Mouse (Mus musculus) layer of hippocampus, postnatal 36 days (tissue): ENCODE data around the gene Slc46a1. TPM values are rescaled to one million over a fixed set of nuclear protein-coding genes. Genes with fewer than 3 reads are reported as not detected.

Experiments
- DNase-seq, 2 experiments: peaks; one replicate each; pipeline ENCODE4 v3.0.0; 2022
- total RNA-seq, 2 experiments: library from RNA; stranded (reverse); gene quantifications; 2 replicates each; pipeline ENCODE4 v1.2.3; 2021

Gene Slc46a1
- total RNA-seq, 2 experiments from 2014 or later, result 9.5 to 11.3 TPM

DNA sequence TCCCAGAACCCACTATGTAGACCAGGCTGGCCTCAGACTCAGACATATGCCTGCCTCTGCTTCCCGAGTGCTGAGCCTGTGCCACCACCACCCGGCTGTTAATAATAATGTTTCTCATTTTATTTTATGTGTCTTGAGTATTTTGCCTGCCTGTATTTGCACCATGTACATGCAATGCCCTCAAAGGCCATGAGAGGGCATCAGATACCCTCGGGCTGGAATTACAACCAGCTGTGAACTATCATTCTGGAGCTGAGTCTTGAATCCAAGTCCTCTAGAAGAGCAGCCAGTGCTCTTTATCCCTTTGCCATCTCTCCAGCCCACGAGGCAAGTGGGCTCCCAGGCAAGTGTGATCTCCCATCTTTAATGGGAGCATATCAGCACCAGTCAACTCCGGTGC, 10.2 kb upstream of the Slc46a1 start:
- DNase-seq, result no peak

DNA sequence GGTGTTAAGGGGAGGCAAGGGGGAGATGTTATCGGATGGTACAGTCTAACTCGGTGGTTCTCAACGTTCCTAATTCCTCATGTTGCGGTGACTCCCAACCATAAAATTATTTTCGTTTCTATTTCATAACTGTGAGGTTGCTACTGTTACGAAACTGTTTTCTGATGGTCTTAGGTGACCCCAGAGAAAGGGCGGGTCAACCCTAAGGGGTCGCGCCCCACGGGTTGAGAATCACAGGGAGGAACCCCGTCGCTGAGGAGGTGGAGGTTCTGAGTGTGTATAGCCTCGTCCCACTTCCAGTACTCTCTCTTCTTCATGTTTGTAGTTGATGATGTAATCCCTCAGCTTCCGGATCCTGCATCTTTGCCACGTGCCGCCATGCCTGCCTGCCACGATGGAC, 6.8 kb upstream of the Slc46a1 start:
- no peak for DNase-seq

GRCm38 (mm10) chr11:78461894-78462293, 3.6 kb upstream of the Slc46a1 start:
- DNase-seq, result no peak

DNA sequence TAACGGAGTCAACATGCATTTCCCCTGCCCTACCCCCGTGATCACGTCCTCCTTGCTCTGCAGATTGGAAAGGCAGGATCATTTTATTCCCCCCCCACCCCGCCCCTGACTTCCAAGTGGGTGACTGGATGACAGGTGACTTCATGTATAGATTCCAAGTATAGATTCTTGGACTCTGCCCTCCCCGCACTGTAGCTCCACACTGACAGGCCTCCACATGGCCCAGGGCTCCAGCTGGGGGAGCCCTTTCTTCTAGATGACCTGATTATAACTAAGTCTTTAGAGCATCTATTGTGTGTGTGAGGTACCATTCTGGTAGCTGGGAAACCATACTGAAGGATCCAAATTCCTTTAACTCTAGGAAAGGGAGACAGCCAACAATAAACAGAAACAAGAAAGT, 2.8 kb upstream of the Slc46a1 start:
- no peak for DNase-seq

GRCm38 (mm10) chr11:78463286-78464036, 2.0 kb upstream of the Slc46a1 start:
- no peak for DNase-seq

DNA sequence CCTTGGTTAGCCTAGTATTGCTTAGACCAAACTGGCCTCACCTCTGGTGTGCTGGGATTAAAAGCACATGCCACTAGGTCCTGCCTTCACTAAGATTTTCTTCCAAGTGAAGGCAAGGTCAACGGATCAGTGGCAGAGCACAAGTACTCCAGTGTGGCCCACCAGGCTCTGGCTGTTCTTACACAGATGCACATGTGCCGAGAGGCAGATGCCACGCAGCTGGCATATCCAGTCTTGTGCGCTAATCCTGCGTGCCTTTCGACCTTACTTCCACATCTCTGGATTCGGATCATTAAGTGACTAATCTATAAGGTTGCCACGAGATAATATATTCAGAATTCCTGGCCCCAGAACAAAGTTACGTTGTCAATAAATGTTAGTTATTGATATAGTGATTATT, 381 bp upstream of the Slc46a1 start:
- DNase-seq, result no peak

DNA sequence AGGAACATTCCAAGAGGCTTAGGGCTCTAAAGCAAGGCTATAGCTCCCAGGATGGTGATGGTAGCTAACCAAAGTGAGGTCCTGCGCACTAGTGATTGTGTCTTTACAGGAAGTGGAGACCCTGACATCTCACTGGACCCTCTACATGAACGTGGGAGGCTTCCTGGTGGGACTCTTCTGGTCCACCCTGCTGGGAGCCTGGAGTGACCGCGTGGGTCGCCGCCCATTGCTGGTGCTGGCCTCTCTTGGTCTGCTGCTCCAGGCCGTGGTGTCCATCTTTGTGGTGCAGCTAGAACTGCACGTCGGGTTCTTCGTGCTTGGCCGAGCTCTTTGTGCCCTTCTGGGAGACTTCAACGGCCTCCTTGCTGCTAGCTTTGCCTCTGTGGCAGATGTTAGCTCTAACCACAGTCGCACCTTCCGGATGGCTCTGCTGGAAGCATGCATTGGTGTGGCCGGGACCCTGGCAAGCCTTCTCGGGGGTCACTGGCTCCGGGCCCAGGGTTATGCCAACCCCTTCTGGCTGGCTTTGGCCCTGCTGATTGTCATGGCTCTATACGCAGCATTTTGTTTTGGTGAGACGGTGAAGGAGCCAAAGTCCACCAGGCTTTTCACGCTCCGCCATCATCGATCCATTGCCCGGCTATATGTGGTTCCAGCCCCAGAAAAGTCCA, 880 bp downstream of the Slc46a1 start:
- DNase-seq, result no peak

DNA sequence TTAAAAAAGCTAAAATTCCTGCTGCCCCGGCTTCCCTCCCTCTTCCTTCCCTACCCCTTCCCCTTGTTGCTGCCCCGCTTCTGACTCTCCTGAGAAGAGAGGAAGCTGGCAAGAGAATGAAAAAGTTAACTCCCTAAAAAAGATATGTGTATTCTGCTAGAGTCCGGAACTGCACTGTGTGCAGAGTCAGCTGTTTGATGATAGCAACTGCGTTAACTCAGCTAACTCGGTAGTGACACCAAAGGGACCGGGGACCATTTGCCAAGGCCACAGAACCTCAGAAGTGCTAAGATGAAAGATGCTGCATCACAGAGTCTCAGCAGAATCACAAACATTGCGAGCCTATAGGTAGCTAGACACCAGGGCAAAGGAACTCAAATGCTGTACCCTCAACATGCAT, 2.0 kb downstream of the Slc46a1 start:
- DNase-seq, result no peak

DNA sequence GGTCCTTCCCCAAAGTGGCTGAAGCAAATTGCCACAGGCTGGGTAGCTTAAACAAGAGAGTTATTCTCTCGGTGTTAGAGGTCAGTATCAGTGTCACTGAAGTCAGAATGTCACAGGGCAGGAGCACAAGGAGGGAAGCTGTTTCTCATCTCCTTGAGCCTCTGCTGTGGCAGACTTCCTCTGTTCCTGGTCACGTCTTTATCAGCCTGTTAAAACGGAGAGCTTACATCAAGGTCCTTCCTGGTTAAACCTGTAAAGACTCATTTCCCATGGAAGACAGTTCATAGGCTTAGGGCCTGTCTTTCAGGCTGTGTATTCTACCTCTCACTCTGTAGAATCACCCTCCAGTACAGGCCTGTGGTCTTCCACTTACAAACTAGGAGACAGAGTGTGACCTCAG, 2.4 kb downstream of the Slc46a1 start:
- no peak for DNase-seq

GRCm38 (mm10) chr11:78471326-78472103, 6.0 kb downstream of the Slc46a1 start:
- no peak for DNase-seq

- DNase-seq, result no peak
Measured at GRCm38 (mm10) chr11:78475289-78475688, 9.8 kb downstream of the Slc46a1 start.

DNA sequence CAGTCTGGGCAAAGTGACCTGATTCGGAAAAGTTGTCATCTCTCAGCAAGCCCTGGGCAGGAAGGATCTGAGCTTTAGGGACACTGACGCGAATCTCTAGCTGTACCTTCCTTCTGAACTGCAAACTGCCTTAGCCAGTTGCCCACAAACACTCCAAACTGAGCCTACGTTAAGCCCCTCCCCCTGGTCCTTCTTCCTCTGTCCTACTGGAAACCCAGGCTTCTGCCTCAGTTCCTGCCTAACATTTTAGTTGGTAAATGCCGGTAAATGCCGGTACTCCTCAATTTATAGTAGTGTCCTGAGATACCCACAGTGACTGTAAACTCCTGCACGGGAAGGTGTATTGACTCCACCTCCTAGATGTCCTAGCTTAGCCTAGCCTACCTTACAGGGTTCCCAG, 18.1 kb downstream of the Slc46a1 start:
- no peak for DNase-seq

DNA sequence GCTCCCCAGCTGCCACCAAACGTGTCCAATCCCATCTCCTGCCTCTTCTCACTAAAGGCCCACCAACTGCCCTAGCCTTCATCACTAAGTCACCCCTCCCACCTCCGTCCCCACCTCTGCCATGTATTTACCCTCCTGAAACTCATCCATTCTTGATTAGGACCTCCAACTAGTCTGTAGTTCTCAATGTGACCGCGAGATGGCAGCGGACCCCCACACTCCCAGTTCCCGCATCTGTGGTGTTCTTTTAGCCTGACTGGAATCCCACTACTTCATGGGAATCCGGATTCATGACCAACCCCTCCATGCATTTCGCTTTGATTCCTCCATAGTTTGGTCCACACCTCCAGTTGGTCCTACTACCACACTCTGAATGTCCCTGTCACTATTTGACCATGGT, 22.7 kb downstream of the Slc46a1 start:
- peak; percentile 75 to 77 for DNase-seq

GRCm38 (mm10) chr11:78490781-78491241, 25.3 kb downstream of the Slc46a1 start:
- peak; percentile 49 to 58 for DNase-seq

GRCm38 (mm10) chr11:78495904-78496303, 30.4 kb downstream of the Slc46a1 start:
- DNase-seq, result no peak

DNA sequence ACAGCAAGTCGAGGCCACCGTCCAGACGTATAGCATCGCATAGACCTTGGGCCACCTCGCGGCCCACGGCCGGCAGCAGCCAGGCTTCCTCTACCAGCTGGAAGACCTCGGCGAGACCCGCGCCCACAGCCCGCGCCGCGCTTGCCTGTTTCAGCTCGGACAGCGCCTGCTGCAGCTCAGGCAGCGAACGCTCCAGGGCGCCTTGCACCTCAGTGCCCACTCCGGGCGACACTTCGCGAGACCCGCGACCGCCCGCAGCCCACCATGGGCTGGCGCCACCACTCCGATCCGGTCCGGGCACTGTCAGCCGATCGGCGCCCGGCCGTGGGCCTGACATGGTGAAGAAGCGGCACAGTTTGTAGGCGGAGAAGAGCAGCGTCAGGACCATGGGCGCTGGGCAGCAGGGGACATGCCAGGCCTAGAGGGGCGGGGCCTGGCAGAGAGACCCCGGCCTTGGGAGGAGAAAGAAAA, 31.6 kb downstream of the Slc46a1 start:
- peak; percentile 37 to 60 for DNase-seq

- peak; percentile 94 to 95 for DNase-seq
Measured at GRCm38 (mm10) chr11:78497544-78498522, 32.3 kb downstream of the Slc46a1 start, which contains the start of gene Sarm1. Sarm1 (minus strand) TSS chr11:78497754.

GRCm38 (mm10) chr11:78499004-78499403, 33.5 kb downstream of the Slc46a1 start, which contains the start of gene Vtn:
Vtn (plus strand) TSS chr11:78499091.
- no peak for DNase-seq

DNA sequence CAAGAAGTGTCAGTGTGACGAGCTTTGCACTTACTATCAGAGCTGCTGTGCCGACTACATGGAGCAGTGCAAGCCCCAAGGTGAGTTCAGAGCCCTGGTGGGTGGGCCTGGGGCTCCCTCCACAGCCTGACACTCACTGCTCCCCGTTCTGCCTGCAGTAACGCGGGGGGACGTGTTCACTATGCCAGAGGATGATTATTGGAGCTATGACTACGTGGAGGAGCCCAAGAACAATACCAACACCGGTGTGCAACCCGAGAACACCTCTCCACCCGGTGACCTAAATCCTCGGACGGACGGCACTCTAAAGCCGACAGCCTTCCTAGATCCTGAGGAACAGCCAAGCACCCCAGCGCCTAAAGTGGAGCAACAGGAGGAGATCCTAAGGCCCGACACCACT, 34.0 kb downstream of the Slc46a1 start:
- no peak for DNase-seq

- DNase-seq, result no peak
Measured at GRCm38 (mm10) chr11:78500623-78501202, 35.2 kb downstream of the Slc46a1 start.

DNA sequence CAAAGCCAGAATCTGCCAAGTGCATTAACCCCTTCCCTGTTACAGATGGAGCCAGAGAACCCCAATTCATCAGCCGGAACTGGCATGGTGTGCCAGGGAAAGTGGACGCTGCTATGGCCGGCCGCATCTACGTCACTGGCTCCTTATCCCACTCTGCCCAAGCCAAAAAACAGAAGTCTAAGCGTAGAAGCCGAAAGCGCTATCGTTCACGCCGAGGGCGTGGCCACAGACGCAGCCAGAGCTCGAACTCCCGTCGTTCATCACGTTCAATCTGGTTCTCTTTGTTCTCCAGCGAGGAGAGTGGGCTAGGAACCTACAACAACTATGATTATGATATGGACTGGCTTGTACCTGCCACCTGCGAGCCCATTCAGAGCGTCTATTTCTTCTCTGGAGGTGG, 36.0 kb downstream of the Slc46a1 start:
- no peak for DNase-seq
